Mouse (Mus musculus) stomach, postnatal 0 days (tissue): Measurements from ENCODE around the gene Bicc1. TPM values are rescaled to one million over a fixed set of nuclear protein-coding genes. Genes with fewer than 3 reads are reported as not detected.

Source experiments
- ATAC-seq: fragments of 200-750 bp; cut with Nextera tagmentation; 2 replicates; pipeline ENCODE4 v1.8.0; 2017; ENCODE audit not compliant: low FRiP score, low TSS enrichment
- DNase-seq: peaks from one replicate; pipeline ENCODE4 v3.0.0-alpha.2; 2016; ENCODE audit warnings: low spot score
- H3K27ac ChIP-seq: fragments of 300-500 bp; sonication (generic); replicated peaks from 2 replicates; pipeline ENCODE4 v1.5.1; 2014; ENCODE audit warnings: mild to moderate bottlenecking, control low read depth
- H3K27me3 ChIP-seq: fragments of 300-500 bp; sonication (generic); 2 replicates; pipeline ENCODE4 v1.6.1; 2014; ENCODE audit warnings: low read length; ENCODE audit not compliant: control insufficient read depth, insufficient read depth
- H3K36me3 ChIP-seq: fragments of 300-500 bp; sonication (generic); 2 replicates; pipeline ENCODE4 v1.6.1; 2014; ENCODE audit warnings: low read length, mixed read lengths; ENCODE audit not compliant: control insufficient read depth, insufficient read depth
- H3K4me1 ChIP-seq: fragments of 300-500 bp; sonication (generic); replicated peaks from 2 replicates; pipeline ENCODE4 v1.6.1; 2014; ENCODE audit warnings: antibody characterized with exemption; ENCODE audit not compliant: control insufficient read depth, insufficient read depth
- H3K4me2 ChIP-seq: fragments of 300-500 bp; sonication (generic); replicated peaks from 2 replicates; pipeline ENCODE4 v1.6.1; 2014; ENCODE audit warnings: low read depth, mild to moderate bottlenecking, control low read depth, moderate library complexity
- H3K4me3 ChIP-seq: fragments of 300-500 bp; sonication (generic); 2 replicates; pipeline ENCODE4 v1.5.1; 2014; ENCODE audit warnings: low read depth, low read length, control low read depth
- H3K9ac ChIP-seq: fragments of 300-500 bp; sonication (generic); 2 replicates; pipeline ENCODE4 v1.6.1; 2014; ENCODE audit warnings: mild to moderate bottlenecking, low read length, control low read depth, mixed read lengths
- H3K9me3 ChIP-seq: fragments of 300-500 bp; sonication (generic); 2 replicates; pipeline ENCODE4 v1.6.1; 2016; ENCODE audit warnings: low read length; ENCODE audit not compliant: control insufficient read depth
- CTCF ChIP-seq: IDR thresholded peaks from 2 replicates; pipeline ENCODE4 v1.5.1; 2016; ENCODE audit warnings: antibody characterized with exemption, low read depth, mild to moderate bottlenecking, moderate library complexity
- EP300 ChIP-seq: optimal IDR thresholded peaks from 2 replicates; pipeline ENCODE3; 2016; ENCODE audit warnings: antibody characterized with exemption
- WGBS: fragments of 180-500 bp; shearing (Covaris S2); extraction: QIAGEN DNeasy Blood & Tissue Kit; methylation state at CpG from one replicate; pipeline ENCODE4 v1.1.7; 2014; 5-methylcytosine and 5-hydroxymethylcytosine counted together
- polyA plus RNA-seq: library from polyadenylated mRNA; unstranded; fragments of >200 nt; fragmentation: Nextera tagmentation; extraction: Ambion mirVana; gene quantifications from 2 replicates; pipeline ENCODE4 v1.2.1, GENCODE M21; 2015

Bicc1 gene
- polyA plus RNA-seq, 1 experiment from 2014 or later: 9.8 TPM

GRCm38 (mm10) chr10:71019836-71020235 lies 139.7 kb downstream of the Bicc1 start:
- H3K27ac ChIP-seq: no peak overlapping the region
- no peak overlapping the region for H3K9ac ChIP-seq
- H3K36me3 ChIP-seq: no peaks in the 10 kb centered on the region
- no peaks in the 10 kb centered on the region for H3K27me3 ChIP-seq
- H3K4me2 ChIP-seq: no peak overlapping the region
- H3K4me3 ChIP-seq: no peak overlapping the region
- DNase-seq: no peak
- no peak for ATAC-seq
- H3K4me1 ChIP-seq: no peaks in the 10 kb centered on the region
- no peaks in the 10 kb centered on the region for H3K9me3 ChIP-seq
- TF ChIP-seq EP300 (no peak), CTCF (no peak)
- WGBS: 96% methylated on average over 6 of the region's 6 CpGs

- ATAC-seq: no peak
- TF ChIP-seq EP300 (no peak), CTCF (no peak)
- 81% methylated on average over 19 of the region's 19 CpGs for WGBS
Observed at GRCm38 (mm10) chr10:71009771-71010496, 149.6 kb downstream of the Bicc1 start.

GRCm38 (mm10) chr10:71008721-71009120 lies 150.8 kb downstream of the Bicc1 start:
- H3K9ac ChIP-seq: no peak overlapping the region
- H3K4me3 ChIP-seq: no peak overlapping the region
- H3K27ac ChIP-seq: no peak overlapping the region
- 83% methylated on average over 11 of the region's 11 CpGs for WGBS
- ATAC-seq: no peak
- TF ChIP-seq CTCF (no peak), EP300 (no peak)
- H3K36me3 ChIP-seq: no peaks in the 10 kb centered on the region
- DNase-seq: no peak
- H3K4me2 ChIP-seq: no peak overlapping the region
- H3K27me3 ChIP-seq: no peaks in the 10 kb centered on the region
- no peaks in the 10 kb centered on the region for H3K9me3 ChIP-seq
- H3K4me1 ChIP-seq: no peaks in the 10 kb centered on the region

More at GRCm38 (mm10) chr10:71009771-71010496, 149.6 kb downstream of the Bicc1 start:
- H3K4me1 ChIP-seq: no peaks in the 10 kb centered on the region
- no peaks in the 10 kb centered on the region for H3K36me3 ChIP-seq
- DNase-seq: no peak
- no peaks in the 10 kb centered on the region for H3K27me3 ChIP-seq
- H3K9me3 ChIP-seq: no peaks in the 10 kb centered on the region
- no peak overlapping the region for H3K9ac ChIP-seq
- no peak overlapping the region for H3K4me2 ChIP-seq
- H3K27ac ChIP-seq: no peak overlapping the region
- no peak overlapping the region for H3K4me3 ChIP-seq

- H3K4me2 ChIP-seq: no peak overlapping the region
- TF ChIP-seq EP300: no peak
- no peak for TF ChIP-seq CTCF
- H3K36me3 ChIP-seq: no peaks in the 10 kb centered on the region
- no peak for DNase-seq
- 64% methylated on average over 9 of the region's 9 CpGs for WGBS
- H3K4me1 ChIP-seq: no peaks in the 10 kb centered on the region
- no peak for ATAC-seq
- H3K27ac ChIP-seq: no peak overlapping the region
- no peak overlapping the region for H3K4me3 ChIP-seq
- H3K27me3 ChIP-seq: no peaks in the 10 kb centered on the region
- H3K9me3 ChIP-seq: no peaks in the 10 kb centered on the region
- no peak overlapping the region for H3K9ac ChIP-seq
Observed at GRCm38 (mm10) chr10:71007956-71008355, 151.5 kb downstream of the Bicc1 start.

GRCm38 (mm10) chr10:71007516-71007915 lies 152.0 kb downstream of the Bicc1 start:
- TF ChIP-seq CTCF (no peak), EP300 (no peak)
- Histone ChIP-seq H3K4me3 (no peak overlapping the region), H3K4me1 (no peaks in the 10 kb centered on the region), H3K27ac (no peak overlapping the region), H3K9ac (no peak overlapping the region), H3K9me3 (no peaks in the 10 kb centered on the region), H3K36me3 (no peaks in the 10 kb centered on the region), H3K4me2 (no peak overlapping the region), H3K27me3 (no peaks in the 10 kb centered on the region)
- WGBS: 89% methylated on average over 5 of the region's 5 CpGs
- DNase-seq: no peak
- ATAC-seq: no peak

GRCm38 (mm10) chr10:71007001-71007400 lies 152.5 kb downstream of the Bicc1 start:
- no peak for TF ChIP-seq CTCF
- TF ChIP-seq EP300: no peak
- H3K4me3 ChIP-seq: no peak overlapping the region
- no peaks in the 10 kb centered on the region for H3K36me3 ChIP-seq
- no peaks in the 10 kb centered on the region for H3K9me3 ChIP-seq
- DNase-seq (no peak), ATAC-seq (no peak)
- 92% methylated on average over 3 of the region's 3 CpGs for WGBS
- no peaks in the 10 kb centered on the region for H3K4me1 ChIP-seq
- no peak overlapping the region for H3K9ac ChIP-seq
- H3K27me3 ChIP-seq: no peaks in the 10 kb centered on the region
- no peak overlapping the region for H3K4me2 ChIP-seq
- H3K27ac ChIP-seq: no peak overlapping the region
